Mouse (Mus musculus): Measurements from ENCODE around the gene Smurf2.
A peak's percentile ranks its signal among the peaks of the same experiment; 100 is the strongest.

DNA sequence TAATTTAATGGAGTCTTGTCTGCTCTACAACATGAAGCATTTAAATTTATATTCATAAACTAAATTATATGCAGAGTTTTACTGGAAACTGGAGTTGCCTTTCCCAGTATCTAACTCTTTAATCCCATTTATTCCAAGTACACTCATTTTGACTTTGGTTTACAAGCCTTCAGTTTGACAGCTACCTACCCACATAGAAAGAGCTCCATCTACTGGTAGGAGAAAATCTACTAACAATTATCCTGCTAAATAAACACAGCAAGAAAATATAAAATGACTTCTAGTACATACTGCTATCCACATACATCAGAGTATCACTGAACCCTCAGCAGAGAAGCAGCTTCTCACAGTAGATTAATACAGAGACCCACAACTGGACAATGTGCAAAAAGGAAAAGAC, 9.3 kb downstream of the Smurf2 start:
- TF ChIP-seq CTCF (IDR thresholded peaks at IDR 0.05) (peak; percentile 55), EP300 (IDR thresholded peaks at IDR 0.05) (no peak)

All from lung, postnatal 0 days (tissue).